Mouse (Mus musculus) liver, embryonic 14.5 days (tissue): ENCODE measurements at regions not wholly inside any gene's neighbourhood (a gene's known extent, or its start where the extent isn't known, plus 50 kb on each side); places are given as distances from the start of the nearest gene placed in this dataset.

Experiments
- CTCF ChIP-seq: IDR thresholded peaks from 2 replicates; pipeline ENCODE4 v1.5.1; 2016; ENCODE audit warnings: antibody characterized with exemption, low read depth, control low read depth
- EP300 ChIP-seq: IDR thresholded peaks from 2 replicates; pipeline ENCODE4 v1.6.1; 2016; ENCODE audit warnings: antibody characterized with exemption, low read depth

DNA sequence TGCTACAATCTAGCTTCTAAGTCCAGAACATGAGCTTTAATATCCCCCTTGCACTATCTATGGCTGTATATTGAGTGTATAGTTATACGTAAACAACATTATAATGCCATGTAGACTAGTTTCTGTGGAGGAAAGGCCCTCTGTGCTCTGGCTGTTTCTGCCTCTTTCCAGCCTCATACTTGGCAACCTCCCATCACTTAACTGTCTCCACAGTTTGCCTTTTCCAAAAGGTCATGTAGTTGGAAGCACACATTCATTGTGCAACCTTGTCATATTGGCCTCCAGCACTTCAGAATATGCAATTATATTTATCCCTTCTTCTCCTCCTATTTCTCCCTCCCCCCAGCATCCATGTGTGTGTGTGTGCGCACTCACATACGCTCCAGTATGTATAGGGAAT is 82.2 kb upstream of the Ranbp3l start:
- no peak for TF ChIP-seq CTCF
- no peak for TF ChIP-seq EP300
